Mouse (Mus musculus): ENCODE measurements at regions not wholly inside any gene's neighbourhood (a gene's known extent, or its start where the extent isn't known, plus 50 kb on each side); places are given as distances from the start of the nearest gene placed in this dataset.

- in situ Hi-C loops (cut with MboI), result no loop called here
These were observed 197.6 kb downstream of the Arl4a start for GRCm38 (mm10) chr12:39840179-39840578.

GRCm38 (mm10) chr12:39831079-39831478, 206.7 kb downstream of the Arl4a start:
- in situ Hi-C loops (cut with MboI), result no loop called here

GRCm38 (mm10) chr12:39830530-39830929, 207.3 kb downstream of the Arl4a start:
- in situ Hi-C loops (cut with MboI), result no loop called here

- in situ Hi-C loops (cut with MboI), result no loop called here
These were observed 215.2 kb downstream of the Arl4a start for GRCm38 (mm10) chr12:39822671-39823070.

- in situ Hi-C loops (cut with MboI), result no loop called here
These were observed 236.3 kb downstream of the Arl4a start for GRCm38 (mm10) chr12:39801536-39801935.

- in situ Hi-C loops (cut with MboI), result no loop called here
These were observed 240.0 kb downstream of the Arl4a start for GRCm38 (mm10) chr12:39797843-39798242.

- in situ Hi-C loops (cut with MboI), result no loop called here
These were observed 240.9 kb downstream of the Arl4a start for GRCm38 (mm10) chr12:39796939-39797338.

- in situ Hi-C loops (cut with MboI), result no loop called here
These were observed 252.8 kb downstream of the Arl4a start for GRCm38 (mm10) chr12:39785026-39785425.

- in situ Hi-C loops (cut with MboI), result no loop called here
These were observed 253.3 kb downstream of the Arl4a start for GRCm38 (mm10) chr12:39784532-39784931.

- in situ Hi-C loops (cut with MboI), result no loop called here
These were observed 261.7 kb downstream of the Arl4a start for GRCm38 (mm10) chr12:39776173-39776572.

- in situ Hi-C loops (cut with MboI), result no loop called here
These were observed 270.8 kb downstream of the Arl4a start for GRCm38 (mm10) chr12:39766988-39767387.

- in situ Hi-C loops (cut with MboI), result no loop called here
These were observed 274.3 kb downstream of the Arl4a start for GRCm38 (mm10) chr12:39763529-39763928.

- in situ Hi-C loops (cut with MboI), result no loop called here
These were observed 275.9 kb downstream of the Arl4a start for GRCm38 (mm10) chr12:39761946-39762345.

- in situ Hi-C loops (cut with MboI), result no loop called here
These were observed 276.5 kb downstream of the Arl4a start for GRCm38 (mm10) chr12:39761326-39761725.

- in situ Hi-C loops (cut with MboI), result no loop called here
These were observed 279.9 kb downstream of the Arl4a start for GRCm38 (mm10) chr12:39757975-39758374.

- in situ Hi-C loops (cut with MboI), result no loop called here
These were observed 286.0 kb downstream of the Arl4a start for GRCm38 (mm10) chr12:39751850-39752249.

GRCm38 (mm10) chr12:39742156-39743063, 295.4 kb downstream of the Arl4a start:
- in situ Hi-C loops (cut with MboI), result no loop called here

- in situ Hi-C loops (cut with MboI), result no loop called here
These were observed 296.6 kb downstream of the Arl4a start for GRCm38 (mm10) chr12:39741051-39741847.

- in situ Hi-C loops (cut with MboI), result no loop called here
These were observed 300.9 kb downstream of the Arl4a start for GRCm38 (mm10) chr12:39736966-39737365.

GRCm38 (mm10) chr12:39736097-39736920, 301.5 kb downstream of the Arl4a start:
- in situ Hi-C loops (cut with MboI), result no loop called here

- in situ Hi-C loops (cut with MboI), result no loop called here
These were observed 303.6 kb downstream of the Arl4a start for GRCm38 (mm10) chr12:39734176-39734575.

- in situ Hi-C loops (cut with MboI), result no loop called here
These were observed 306.6 kb downstream of the Arl4a start for GRCm38 (mm10) chr12:39731177-39731576.
